Mouse (Mus musculus) adrenal gland, adult 2 months (tissue): Measurements from ENCODE around the gene Tnik. TPM values are rescaled to one million over a fixed set of nuclear protein-coding genes. Genes with fewer than 3 reads are reported as not detected.
A peak's percentile ranks its signal among the peaks of the same experiment; 100 is the strongest.

Source experiments
- DNase-seq: peaks from one replicate; pipeline ENCODE4 v3.0.0; 2021
- long read RNA-seq: library from polyadenylated mRNA; stranded (forward); transcript quantifications from one replicate; pipeline ENCODE4 v2.0.0, GENCODE M21; 2021
- polyA plus RNA-seq: library from polyadenylated mRNA; depleted of rRNA; stranded (reverse); fragments of >200 nt; gene quantifications from 2 replicates; pipeline ENCODE4 v1.2.3, GENCODE M21; 2012; rRNA removed
- total RNA-seq, 2 experiments: library from RNA; stranded (reverse); gene quantifications; 2 replicates each; pipeline ENCODE4 v1.2.3; 2021

The Tnik gene
- total RNA-seq = 10 to 100 TPM; 12.9 to 13.3 TPM
- 2.7 and 4.0 TPM in 2 replicates for polyA plus RNA-seq
- long read RNA-seq, partial matches to known transcripts = 1 of 1 reads
- long read RNA-seq, other reads (novel, unspliced or antisense) = 0 of 1 reads

DNA sequence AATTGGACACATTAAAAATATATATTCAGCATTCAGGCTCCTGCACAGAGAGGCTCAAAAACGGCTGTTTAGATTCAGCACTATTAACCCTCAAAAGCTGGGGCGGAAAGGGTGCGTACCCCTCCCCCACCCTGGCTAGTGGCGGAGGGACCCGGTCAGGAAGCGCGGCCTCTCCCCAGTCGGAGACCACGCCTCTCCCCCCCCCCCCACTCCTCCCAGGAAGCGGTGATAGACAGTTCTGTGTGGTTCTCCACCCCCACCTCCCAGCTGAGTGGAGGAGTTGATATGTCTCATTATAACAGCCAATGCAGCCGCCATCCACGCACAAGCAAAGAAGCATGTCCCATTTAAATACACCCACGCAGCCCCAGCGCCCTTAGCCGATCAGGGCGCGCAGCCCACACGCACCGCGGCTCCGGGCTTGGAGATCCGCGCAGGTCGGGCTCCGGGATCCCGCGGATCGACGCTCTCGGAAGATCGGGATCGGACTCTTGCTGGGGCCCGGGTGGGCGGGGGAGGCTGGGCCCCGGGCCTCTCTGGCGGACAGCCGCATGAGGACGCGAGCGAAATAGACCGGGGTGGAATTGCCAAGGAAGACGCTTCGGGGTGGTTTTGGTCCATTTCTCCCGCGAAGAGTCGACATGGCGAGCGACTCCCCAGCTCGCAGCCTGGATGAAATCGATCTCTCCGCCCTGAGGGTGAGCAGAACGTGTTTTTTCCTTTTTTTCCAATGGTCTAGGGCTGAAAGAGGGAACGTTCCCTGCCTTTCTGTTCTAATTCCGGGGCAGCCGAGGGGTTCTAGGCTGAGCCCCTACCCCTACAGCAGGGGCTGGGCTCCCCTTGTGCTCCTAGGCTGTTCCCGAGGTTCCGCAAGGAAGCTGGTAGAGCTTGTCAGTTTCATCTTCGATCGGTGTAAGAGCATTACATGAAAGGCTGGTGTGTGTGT lies at the start of gene Tnik:
TSS of gene Tnik (plus strand) at position 213 of the 946 bp plus-strand sequence.
- DNase-seq = peak; percentile 85

DNA sequence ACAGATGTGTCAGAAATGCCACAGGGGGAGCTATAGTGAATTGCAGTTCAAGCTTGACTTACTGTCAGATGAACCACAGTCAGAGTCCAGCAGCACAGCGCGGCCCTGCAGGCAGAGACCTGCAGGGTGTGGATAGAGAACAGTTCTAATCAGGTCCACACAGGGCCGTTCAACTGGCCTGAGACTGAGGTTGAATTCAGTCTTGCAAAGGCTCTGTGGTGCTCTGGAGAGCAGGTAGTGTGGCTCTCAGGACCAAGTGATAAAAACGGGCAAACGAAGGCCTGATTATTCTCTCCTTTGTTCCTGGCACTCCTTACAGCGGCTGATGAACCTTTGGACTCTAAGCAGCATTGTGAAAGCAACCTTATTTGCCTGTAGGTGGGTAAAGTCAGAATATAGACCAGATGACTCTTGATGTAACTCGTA lies 48.1 kb upstream of the Tnik start:
- no peak for DNase-seq

DNA sequence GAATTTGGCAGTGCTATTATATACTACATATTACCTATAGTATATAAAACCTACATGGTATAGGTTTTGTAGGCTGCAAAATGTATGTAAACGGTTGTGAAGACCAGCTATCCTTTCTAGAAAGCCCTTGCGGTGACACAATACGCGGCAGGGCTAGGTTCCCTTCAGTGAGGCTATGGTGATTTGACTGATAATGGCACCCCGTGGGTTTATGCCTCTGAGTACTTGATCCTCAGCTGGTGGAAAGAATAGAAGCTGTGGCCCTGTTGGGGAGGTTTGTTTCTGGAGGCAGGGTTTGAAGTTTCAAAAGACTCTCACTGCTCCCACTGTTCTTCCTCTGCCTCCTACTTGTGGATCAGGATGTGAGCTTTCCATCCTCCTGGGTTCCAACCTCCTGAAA lies 46.0 kb upstream of the Tnik start:
- DNase-seq = no peak

- DNase-seq = no peak
These were observed 43.5 kb upstream of the Tnik start for GRCm38 (mm10) chr3:28219533-28219932.

DNA sequence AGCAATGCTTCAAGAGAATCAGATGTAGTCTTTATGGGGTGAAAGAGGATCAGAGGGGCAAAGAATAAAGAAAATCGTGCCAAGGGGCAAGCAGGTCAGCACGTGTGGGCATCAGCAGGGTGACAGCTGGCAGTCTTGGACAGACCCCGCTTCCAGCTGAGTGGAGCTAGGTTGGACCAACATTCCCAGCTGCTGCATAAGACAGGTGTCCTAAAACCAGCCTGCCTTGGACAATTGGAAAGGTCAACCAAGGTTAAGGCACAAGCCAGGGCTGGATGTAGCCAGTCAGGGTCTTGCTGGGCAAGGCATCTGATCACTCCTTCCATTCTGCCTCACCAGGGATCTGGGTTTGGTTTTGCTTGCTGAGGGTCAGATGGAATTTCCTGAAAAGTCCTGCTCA lies 43.0 kb upstream of the Tnik start:
- DNase-seq = no peak

GRCm38 (mm10) chr3:28224437-28225356 lies 38.3 kb upstream of the Tnik start:
- no peak for DNase-seq

- no peak for DNase-seq
These were observed 37.6 kb upstream of the Tnik start for GRCm38 (mm10) chr3:28225357-28225905.

GRCm38 (mm10) chr3:28226181-28226580 lies 36.8 kb upstream of the Tnik start:
- DNase-seq = no peak

- DNase-seq = no peak
These were observed 34.1 kb upstream of the Tnik start for GRCm38 (mm10) chr3:28228930-28229329.

DNA sequence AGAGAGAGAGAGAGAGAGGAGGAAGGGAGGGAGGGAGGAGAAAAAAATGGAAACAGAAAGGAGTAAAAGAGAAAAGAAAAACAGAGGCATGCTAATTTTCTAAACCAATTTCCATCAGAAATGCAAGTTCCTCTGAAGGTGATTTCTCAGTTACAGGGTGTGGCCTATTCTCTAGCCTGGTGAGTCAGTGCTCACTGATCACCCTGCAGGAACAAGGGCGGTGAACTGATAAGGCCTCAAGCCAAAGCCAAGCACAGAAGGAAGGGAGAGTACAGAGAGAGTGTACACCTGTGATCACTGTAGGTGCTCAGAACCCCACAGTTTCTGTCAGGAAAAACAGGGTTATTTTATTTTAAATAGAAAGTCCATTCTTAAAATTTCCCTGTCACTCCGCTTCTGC lies 33.5 kb upstream of the Tnik start:
- no peak for DNase-seq

GRCm38 (mm10) chr3:28232885-28233284 lies 30.1 kb upstream of the Tnik start:
- DNase-seq = no peak

DNA sequence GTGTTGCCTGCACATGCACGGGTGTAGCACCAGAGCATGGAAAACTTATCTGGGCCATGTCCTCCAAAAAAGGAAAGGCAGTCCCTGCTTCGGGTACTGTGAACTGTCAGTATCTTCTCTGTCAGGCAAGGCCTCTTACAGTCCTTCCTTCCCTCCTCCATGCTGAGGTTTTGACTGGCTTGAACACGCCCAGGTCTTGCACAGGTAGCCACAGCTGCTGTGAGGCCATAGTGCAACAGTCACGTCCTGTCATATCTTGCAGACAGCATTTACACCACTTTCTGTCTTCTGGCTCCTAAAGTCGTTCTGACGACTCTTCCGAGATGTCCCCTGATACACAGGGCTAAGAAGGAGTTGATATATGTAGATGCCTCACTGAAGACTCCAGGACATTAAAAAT lies 28.8 kb upstream of the Tnik start:
- no peak for DNase-seq

- DNase-seq = no peak
These were observed 26.3 kb upstream of the Tnik start for GRCm38 (mm10) chr3:28236689-28237088.

- DNase-seq = no peak
These were observed 24.9 kb upstream of the Tnik start for GRCm38 (mm10) chr3:28238136-28238535.

DNA sequence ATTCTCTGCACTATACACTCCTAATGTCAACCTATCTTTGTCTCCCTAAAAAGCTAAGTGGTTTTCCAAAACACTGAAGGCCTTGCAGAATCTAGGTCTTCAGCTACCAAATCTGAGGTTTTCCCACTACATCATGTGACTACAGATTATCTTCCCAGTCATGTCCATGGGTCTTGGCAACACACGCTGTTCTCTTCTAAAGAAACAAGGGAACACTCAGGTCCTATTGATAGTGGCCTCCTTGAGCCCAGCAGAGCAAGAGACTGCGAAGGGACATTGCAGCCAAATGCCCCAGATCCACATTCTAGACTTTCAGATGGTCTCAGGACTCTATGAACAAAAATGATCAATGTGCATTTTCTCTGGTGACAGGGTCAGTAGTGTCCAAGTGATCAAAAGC lies 20.5 kb upstream of the Tnik start:
- DNase-seq = no peak

GRCm38 (mm10) chr3:28244244-28244890 lies 18.6 kb upstream of the Tnik start:
- DNase-seq = no peak

DNA sequence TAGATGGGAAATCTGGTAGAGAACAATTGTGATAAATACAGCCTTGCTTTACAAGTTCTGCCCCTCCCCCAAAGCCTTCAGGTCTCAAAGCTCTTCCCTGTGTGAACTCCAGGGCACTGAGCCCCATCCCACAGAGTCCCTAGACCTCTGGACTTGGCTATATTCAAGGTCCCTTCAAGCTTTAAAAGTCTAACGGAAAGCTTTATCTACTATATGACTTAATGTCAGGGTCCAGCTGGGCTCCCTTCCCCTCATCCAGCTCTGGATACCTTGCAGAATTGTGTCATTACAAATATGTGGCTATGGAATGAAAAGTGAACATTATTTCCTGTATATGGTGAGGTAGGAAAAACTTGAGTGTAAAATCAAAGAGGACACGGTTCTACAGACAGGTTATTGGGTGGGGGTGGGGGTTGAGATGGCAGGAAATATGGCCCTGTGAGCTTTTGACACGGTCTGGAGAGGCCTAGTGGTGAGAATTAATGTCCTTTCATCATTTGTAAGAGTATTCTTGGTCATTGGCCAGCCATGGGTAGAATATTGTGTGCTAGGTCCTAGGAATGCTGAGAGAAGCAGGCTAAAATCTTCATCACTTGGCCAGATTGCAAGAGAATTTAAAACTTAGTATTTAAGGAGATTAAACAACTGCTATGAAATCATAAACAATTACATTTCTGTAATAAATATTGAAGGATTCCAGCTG lies 14.6 kb upstream of the Tnik start:
- DNase-seq = no peak

- no peak for DNase-seq
These were observed 7.3 kb upstream of the Tnik start for GRCm38 (mm10) chr3:28255711-28256110.

- peak; percentile 85 for DNase-seq
These were observed 528 bp upstream of the Tnik start for GRCm38 (mm10) chr3:28262371-28263001.
